Mouse (Mus musculus) CH12.LX (cell line): ENCODE data around the gene Slc6a19. TPM values are rescaled to one million over a fixed set of nuclear protein-coding genes. Genes with fewer than 3 reads are reported as not detected.

Source experiments
- DNase-seq: peaks from one replicate; pipeline ENCODE4 v3.0.0-alpha.2; 2013; ENCODE audit errors: extremely low read depth
- H3K27ac ChIP-seq: 2 replicates; pipeline ENCODE4 v1.5.1; 2012; ENCODE audit warnings: low read depth, mild to moderate bottlenecking, control low read depth, moderate library complexity; ENCODE audit not compliant: insufficient read depth
- H3K27me3 ChIP-seq: replicated peaks from 2 replicates; pipeline ENCODE3; 2012; ENCODE audit warnings: inconsistent platforms
- H3K36me3 ChIP-seq, 2 experiments: replicated peaks in 1 of 2; 2 replicates each; pipeline versions ENCODE3 to v1.6.1; 2012; ENCODE audit warnings: inconsistent platforms in 1 of 2, low read length in 1 of 2, mild to moderate bottlenecking in 1 of 2, mixed read lengths in 1 of 2, moderate library complexity in 1 of 2; ENCODE audit not compliant: control insufficient read depth in 1 of 2, insufficient read depth in 1 of 2
- H3K4me1 ChIP-seq, 2 experiments: 2 replicates each; pipeline ENCODE4 v1.6.1; 2012; ENCODE audit warnings: inconsistent platforms in 1 of 2, moderate library complexity in 1 of 2; ENCODE audit not compliant: insufficient read depth in 2 of 2, control insufficient read depth in 1 of 2
- H3K4me2 ChIP-seq: 2 replicates; pipeline ENCODE4 v1.6.1; 2012; ENCODE audit warnings: low read depth, mild to moderate bottlenecking, control low read depth; ENCODE audit not compliant: poor library complexity, insufficient read depth, severe bottlenecking
- H3K4me3 ChIP-seq, 3 experiments: fragments of 150-350 bp in 1 of 3; sonication (generic) in 1 of 3; replicated peaks in 1 of 3; 2 replicates each; pipeline versions ENCODE3 to v1.5.1; 2011 to 2012; ENCODE audit warnings: low read depth in 2 of 3, low read length in 2 of 3, mild to moderate bottlenecking in 2 of 3, moderate library complexity in 2 of 3, control low read depth in 1 of 3, improper control_type of control experiment in 1 of 3, inconsistent platforms in 1 of 3, mixed read lengths in 1 of 3; ENCODE audit not compliant: poor library complexity in 1 of 3
- H3K79me2 ChIP-seq: replicated peaks from 2 replicates; pipeline ENCODE4 v1.6.1; 2012; ENCODE audit warnings: mild to moderate bottlenecking, moderate library complexity; ENCODE audit not compliant: control insufficient read depth, poor library complexity, insufficient read depth, severe bottlenecking; ENCODE audit errors: extremely low read depth
- H3K9ac ChIP-seq: 2 replicates; pipeline ENCODE4 v1.6.1; 2012; ENCODE audit warnings: low read depth, mild to moderate bottlenecking, control low read depth, moderate library complexity; ENCODE audit not compliant: insufficient read depth
- H3K9me3 ChIP-seq: replicated peaks from 2 replicates; pipeline ENCODE3; 2012; ENCODE audit warnings: low read length, inconsistent platforms, mixed read lengths
- CTCF ChIP-seq, 2 experiments: IDR thresholded peaks in 1 of 2; conservative IDR thresholded peaks in 1 of 2; 2 replicates each; pipeline ENCODE4 v1.5.1; 2011 to 2012; ENCODE audit warnings: low read depth in 2 of 2, low read length in 2 of 2, improper control_type of control experiment in 1 of 2, inconsistent platforms in 1 of 2, mild to moderate bottlenecking in 1 of 2, moderate library complexity in 1 of 2
- E2F4 ChIP-seq: IDR thresholded peaks from 2 replicates; pipeline ENCODE4 v1.6.1; 2011; ENCODE audit warnings: low read depth, low read length, improper control_type of control experiment; ENCODE audit not compliant: insufficient replicate concordance
- HCFC1 ChIP-seq: IDR thresholded peaks from 2 replicates; pipeline ENCODE4 v1.6.1; 2012; ENCODE audit warnings: low read depth, mild to moderate bottlenecking, inconsistent platforms, low read length, improper control_type of control experiment
- MAFK ChIP-seq: IDR thresholded peaks from 2 replicates; pipeline ENCODE4 v1.6.1; 2011; ENCODE audit warnings: low read length, improper control_type of control experiment; ENCODE audit not compliant: insufficient replicate concordance
- MAZ ChIP-seq: IDR thresholded peaks from 2 replicates; pipeline ENCODE4 v1.6.1; 2012; ENCODE audit warnings: low read depth, mild to moderate bottlenecking, inconsistent platforms, low read length, improper control_type of control experiment, moderate library complexity
- MEF2A ChIP-seq: IDR thresholded peaks from 2 replicates; pipeline ENCODE4 v1.6.1; 2014; ENCODE audit warnings: low read depth, mild to moderate bottlenecking, inconsistent platforms, low read length, improper control_type of control experiment, borderline replicate concordance
- POLR2A ChIP-seq: IDR thresholded peaks from 2 replicates; pipeline ENCODE4 v1.6.1; 2011; ENCODE audit warnings: low read depth, mild to moderate bottlenecking, improper control_type of control experiment, low read length
- POLR2AphosphoS2 ChIP-seq: IDR thresholded peaks from 2 replicates; pipeline ENCODE4 v1.6.1; 2011; ENCODE audit warnings: low read depth, low read length, improper control_type of control experiment
- RAD21 ChIP-seq: IDR thresholded peaks from 2 replicates; pipeline ENCODE4 v1.6.1; 2011; ENCODE audit warnings: low read depth, mild to moderate bottlenecking, low read length, improper control_type of control experiment, moderate library complexity
- RCOR1 ChIP-seq: conservative IDR thresholded peaks from 2 replicates; pipeline ENCODE4 v1.6.1; 2012; ENCODE audit warnings: low read depth, mild to moderate bottlenecking, inconsistent platforms, low read length, improper control_type of control experiment
- SMC3 ChIP-seq: IDR thresholded peaks from 2 replicates; pipeline ENCODE4 v1.6.1; 2011; ENCODE audit warnings: low read depth, low read length, improper control_type of control experiment
- UBTF ChIP-seq: IDR thresholded peaks from 2 replicates; pipeline ENCODE4 v1.6.1; 2012; ENCODE audit warnings: low read depth, mild to moderate bottlenecking, inconsistent platforms, low read length, improper control_type of control experiment, moderate library complexity
- USF1 ChIP-seq: IDR thresholded peaks from 2 replicates; pipeline ENCODE4 v1.6.1; 2014; ENCODE audit warnings: low read depth, mild to moderate bottlenecking, inconsistent platforms, low read length, improper control_type of control experiment
- USF2 ChIP-seq: conservative IDR thresholded peaks from 2 replicates; pipeline ENCODE4 v1.6.1; 2011; ENCODE audit warnings: low read depth, low read length, improper control_type of control experiment
- ZC3H11A ChIP-seq: IDR thresholded peaks from 2 replicates; pipeline ENCODE4 v1.6.1; 2012; ENCODE audit warnings: low read depth, mild to moderate bottlenecking, inconsistent platforms, low read length, improper control_type of control experiment
- ZMIZ1 ChIP-seq: IDR thresholded peaks from 2 replicates; pipeline ENCODE4 v1.6.1; 2012; ENCODE audit warnings: low read depth, mild to moderate bottlenecking, inconsistent platforms, low read length, improper control_type of control experiment
- dilution Hi-C: fragments of 300-500 bp; cut with MboI; formaldehyde crosslinking; loops from 2 replicates; pipeline ENCODE4 v1.14.3; 2020; ENCODE audit warnings: low sequenced_read_pairs; ENCODE audit not compliant: extremely low pct_unique_long_range_greater_than_20kb, extremely low pct_ligation_motif_present
- in situ Hi-C: fragments of 300-500 bp; cut with MboI; formaldehyde crosslinking; loops from 3 replicates; pipeline ENCODE4 v1.14.3; 2019; ENCODE audit warnings: low sequenced_read_pairs, low pct_ligation_motif_present, low pct_unique_long_range_greater_than_20kb, mixed read lengths
- polyA plus RNA-seq: library from polyadenylated mRNA; unstranded; fragments of >175 nt; gene quantifications from 2 replicates; pipeline ENCODE4 v1.2.1, GENCODE M21; 2012; ENCODE audit warnings: low read depth; ENCODE audit not compliant: insufficient read length
- total RNA-seq, 2 experiments: library from RNA; depleted of rRNA; stranded (reverse); fragments of 300-350 nt in 1 of 2; fragments of >200 nt in 1 of 2; gene quantifications; 2 replicates each; pipeline ENCODE4 v1.2.3; 2012 to 2014

The Slc6a19 gene
- total and polyA plus RNA-seq, 3 experiments, result 0.13 TPM; not detected in 1

DNA sequence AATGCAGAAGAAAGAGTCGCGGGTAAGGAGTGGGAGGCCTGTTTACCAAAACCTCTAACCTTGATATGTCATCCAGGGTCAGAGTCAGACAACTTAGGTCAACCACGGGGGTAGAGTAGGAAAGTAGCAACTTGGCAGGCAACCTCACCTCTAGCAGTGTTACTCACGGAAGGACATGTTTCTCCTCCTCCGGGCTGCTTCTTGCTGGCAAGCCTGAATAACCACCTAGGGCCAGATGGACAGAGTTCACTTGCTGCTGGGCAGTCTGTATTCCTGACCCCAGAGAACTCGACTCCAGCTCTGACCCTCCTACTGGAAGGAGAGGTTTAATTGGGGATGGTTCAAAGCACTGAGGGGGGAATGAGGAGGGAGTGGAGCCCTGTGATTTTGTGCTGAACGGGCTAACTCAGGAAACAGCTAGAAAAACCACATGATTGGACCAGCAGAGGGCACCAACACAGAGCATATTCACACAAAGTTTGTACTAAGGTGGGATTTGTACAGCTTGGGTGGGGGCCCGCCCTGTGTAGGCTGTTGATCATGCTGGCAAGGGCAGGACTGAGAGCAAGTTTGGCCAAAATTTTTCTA is 18.5 kb upstream of the Slc6a19 start:
- 0 out of 4 replicates have a peak, but pooled peaks cover 0 to 2% of the 10 kb centered on the region in 2 experiments for H3K4me1 ChIP-seq
- dilution Hi-C loops (no loop called here), in situ Hi-C loops (loop anchor here (10.0 kb wide), 2 partner anchors 102 to 192 kb away; no protein-coding TSS in a partner anchor)
- H3K4me2 ChIP-seq, result no peak overlapping the region
- H3K79me2 ChIP-seq, result no peaks in the 10 kb centered on the region
- H3K36me3 ChIP-seq, result no peaks in the 10 kb centered on the region
- peak; percentile 54 for TF ChIP-seq RAD21
- TF ChIP-seq ZMIZ1, result no peak
- TF ChIP-seq CTCF (conservative IDR thresholded peaks at IDR 0.05 in 1 of 2, IDR thresholded peaks at IDR 0.05 in 1 of 2; ENCODE audit: low read depth in 2 of 2, low read length in 2 of 2), result peak; percentile 18 to 71; a peak in 2 of 4 replicates
- TF ChIP-seq SMC3, result peak; percentile 61
- no peak overlapping the region for H3K27ac ChIP-seq
- no peak overlapping the region for H3K9ac ChIP-seq
- no peaks in the 10 kb centered on the region for H3K9me3 ChIP-seq
- peaks cover 5% of the 10 kb centered on the region for H3K27me3 ChIP-seq
- no peak for DNase-seq
- H3K4me3 ChIP-seq, result no peak overlapping the region

GRCm38 (mm10) chr13:73720241-73720640 is 15.6 kb upstream of the Slc6a19 start:
- no peak for TF ChIP-seq UBTF
- no peak for TF ChIP-seq MAZ
- TF ChIP-seq POLR2A, result no peak
- no peak for TF ChIP-seq HCFC1
- TF ChIP-seq USF1, result no peak
- no peak for TF ChIP-seq MEF2A
- no peak for TF ChIP-seq RCOR1
- no peak for TF ChIP-seq MAFK
- TF ChIP-seq ZC3H11A, result no peak
- no peak for TF ChIP-seq POLR2AphosphoS2
- TF ChIP-seq E2F4, result no peak
- TF ChIP-seq USF2, result no peak
- TF ChIP-seq, all 38 proteins: peak for 0
- Histone ChIP-seq H3K27me3 (peaks cover 6% of the 10 kb centered on the region), H3K9ac (no peak overlapping the region), H3K4me1 (no peaks in the 10 kb centered on the region), H3K36me3 (no peaks in the 10 kb centered on the region), H3K4me3 (no peak overlapping the region), H3K9me3 (no peaks in the 10 kb centered on the region), H3K4me2 (no peak overlapping the region), H3K27ac (no peak overlapping the region), H3K79me2 (no peaks in the 10 kb centered on the region)
- in situ Hi-C loops (loop anchor here (10.0 kb wide), 2 partner anchors 105 to 195 kb away; no protein-coding TSS in a partner anchor), dilution Hi-C loops (no loop called here)
- DNase-seq, result no peak
